Mouse (Mus musculus) urinary bladder, adult 2 months (tissue): ENCODE measurements around the gene Plekha8. TPM values are rescaled to one million over a fixed set of nuclear protein-coding genes. Genes with fewer than 3 reads are reported as not detected.

Experiments used
- DNase-seq: peaks from one replicate; pipeline ENCODE4 v3.0.0; 2022; ENCODE audit warnings: low spot score
- polyA plus RNA-seq: library from polyadenylated mRNA; depleted of rRNA; stranded (reverse); fragments of >200 nt; gene quantifications from 2 replicates; pipeline ENCODE4 v1.2.3, GENCODE M21; 2012

Plekha8 gene
- polyA plus RNA-seq, 1 experiment: 5.6 TPM

- no peak for DNase-seq
Observed at GRCm38 (mm10) chr6:54586911-54587310, 8.0 kb upstream of the Plekha8 start.

GRCm38 (mm10) chr6:54587683-54588082 lies 7.2 kb upstream of the Plekha8 start:
- DNase-seq: no peak

- DNase-seq: no peak
Observed at GRCm38 (mm10) chr6:54588212-54588611, 6.7 kb upstream of the Plekha8 start.

- DNase-seq: no peak
Observed at GRCm38 (mm10) chr6:54590691-54591090, 4.2 kb upstream of the Plekha8 start.

- DNase-seq: no peak
Observed at GRCm38 (mm10) chr6:54591778-54592177, 3.1 kb upstream of the Plekha8 start.

- DNase-seq: peak; percentile 79
Observed at GRCm38 (mm10) chr6:54592938-54593535, 1.9 kb upstream of the Plekha8 start.

GRCm38 (mm10) chr6:54593766-54594468 lies 994 bp upstream of the Plekha8 start:
- DNase-seq: no peak

- no peak for DNase-seq
Observed at GRCm38 (mm10) chr6:54595330-54595878, 493 bp downstream of the Plekha8 start.

- no peak for DNase-seq
Observed at GRCm38 (mm10) chr6:54597208-54597607, 2.3 kb downstream of the Plekha8 start, which contains the start of gene Fkbp14. TSS of gene Fkbp14 (minus strand) at chr6:54597308.

- DNase-seq: no peak
Observed at GRCm38 (mm10) chr6:54597711-54598110, 2.8 kb downstream of the Plekha8 start.

GRCm38 (mm10) chr6:54600681-54601347 lies 5.9 kb downstream of the Plekha8 start:
- no peak for DNase-seq

GRCm38 (mm10) chr6:54602891-54603290 lies 8.0 kb downstream of the Plekha8 start:
- no peak for DNase-seq

GRCm38 (mm10) chr6:54604001-54604715 lies 9.2 kb downstream of the Plekha8 start:
- no peak for DNase-seq

- DNase-seq: no peak
Observed at GRCm38 (mm10) chr6:54606241-54606640, 11.3 kb downstream of the Plekha8 start.

GRCm38 (mm10) chr6:54617363-54617762 lies 22.5 kb downstream of the Plekha8 start:
- DNase-seq: no peak

- DNase-seq: no peak
Observed at GRCm38 (mm10) chr6:54619530-54619929, 24.6 kb downstream of the Plekha8 start.

GRCm38 (mm10) chr6:54620357-54620756 lies 25.4 kb downstream of the Plekha8 start:
- DNase-seq: no peak

- no peak for DNase-seq
Observed at GRCm38 (mm10) chr6:54628381-54628780, 33.5 kb downstream of the Plekha8 start.

- DNase-seq: no peak
Observed at GRCm38 (mm10) chr6:54629734-54630133, 34.8 kb downstream of the Plekha8 start.

- DNase-seq: no peak
Observed at GRCm38 (mm10) chr6:54631462-54631861, 36.6 kb downstream of the Plekha8 start.

GRCm38 (mm10) chr6:54639877-54640276 lies 45.0 kb downstream of the Plekha8 start:
- DNase-seq: no peak

GRCm38 (mm10) chr6:54641953-54642352 lies 47.0 kb downstream of the Plekha8 start:
- no peak for DNase-seq
